Mouse (Mus musculus): ENCODE data around the gene Abcg2. TPM values are rescaled to one million over a fixed set of nuclear protein-coding genes. Genes with fewer than 3 reads are reported as not detected.

Gene Abcg2
- total RNA-seq, 2 experiments from 2014 or later: 19.8 to 23.8 TPM

DNA sequence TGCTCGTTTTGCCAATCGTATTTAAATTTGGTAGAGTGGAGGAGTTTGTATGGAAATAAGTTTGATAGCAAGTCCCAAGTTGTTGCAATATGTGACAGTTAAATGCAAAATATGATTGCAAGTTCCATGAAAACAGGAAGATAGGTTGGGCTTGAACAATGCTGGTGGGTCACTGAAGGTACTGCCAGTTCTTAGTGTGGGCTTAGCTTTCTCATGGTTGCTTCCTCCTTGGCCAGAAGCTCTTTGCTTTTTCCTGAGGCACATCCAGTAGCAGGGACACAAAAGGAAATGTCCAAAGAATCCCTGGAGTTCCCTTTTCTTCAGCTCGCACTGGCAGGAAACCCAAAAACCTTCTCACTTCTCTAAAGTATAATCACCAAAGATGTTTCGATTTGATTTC, 22.3 kb downstream of the Abcg2 start:
- TF ChIP-seq CTCF (conservative IDR thresholded peaks at IDR 0.05): no peak
- peak overlapping the region; percentile 46; the same call in 1 of the 2 replicates for H3K27ac ChIP-seq
- no peak for DNase-seq (ENCODE audit: low spot score in 2 of 2)
- H3K4me3 ChIP-seq: no peak overlapping the region

DNA sequence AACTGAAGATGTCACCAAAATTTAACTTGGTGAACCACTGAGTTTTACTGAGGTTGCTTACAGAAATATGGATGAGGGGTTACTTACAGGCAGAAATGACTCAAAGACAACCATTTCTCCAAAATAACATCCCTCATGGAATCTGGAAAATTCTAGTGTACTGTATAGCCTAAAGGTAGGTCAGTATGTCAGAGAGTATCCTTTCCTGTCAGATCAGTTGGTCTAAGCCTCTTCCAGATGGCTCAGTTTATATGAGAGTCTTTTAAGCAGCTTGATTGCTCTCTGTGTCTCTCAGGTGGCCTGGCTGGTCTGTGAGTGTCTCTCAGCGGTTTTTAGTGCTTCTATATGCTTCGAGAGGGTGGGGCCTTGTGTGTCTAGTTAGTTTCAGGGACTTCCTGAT, 24.1 kb downstream of the Abcg2 start:
- no peak overlapping the region for H3K4me3 ChIP-seq
- TF ChIP-seq CTCF (conservative IDR thresholded peaks at IDR 0.05): no peak
- no peak for DNase-seq (ENCODE audit: low spot score in 2 of 2)
- H3K27ac ChIP-seq: no peak overlapping the region

DNA sequence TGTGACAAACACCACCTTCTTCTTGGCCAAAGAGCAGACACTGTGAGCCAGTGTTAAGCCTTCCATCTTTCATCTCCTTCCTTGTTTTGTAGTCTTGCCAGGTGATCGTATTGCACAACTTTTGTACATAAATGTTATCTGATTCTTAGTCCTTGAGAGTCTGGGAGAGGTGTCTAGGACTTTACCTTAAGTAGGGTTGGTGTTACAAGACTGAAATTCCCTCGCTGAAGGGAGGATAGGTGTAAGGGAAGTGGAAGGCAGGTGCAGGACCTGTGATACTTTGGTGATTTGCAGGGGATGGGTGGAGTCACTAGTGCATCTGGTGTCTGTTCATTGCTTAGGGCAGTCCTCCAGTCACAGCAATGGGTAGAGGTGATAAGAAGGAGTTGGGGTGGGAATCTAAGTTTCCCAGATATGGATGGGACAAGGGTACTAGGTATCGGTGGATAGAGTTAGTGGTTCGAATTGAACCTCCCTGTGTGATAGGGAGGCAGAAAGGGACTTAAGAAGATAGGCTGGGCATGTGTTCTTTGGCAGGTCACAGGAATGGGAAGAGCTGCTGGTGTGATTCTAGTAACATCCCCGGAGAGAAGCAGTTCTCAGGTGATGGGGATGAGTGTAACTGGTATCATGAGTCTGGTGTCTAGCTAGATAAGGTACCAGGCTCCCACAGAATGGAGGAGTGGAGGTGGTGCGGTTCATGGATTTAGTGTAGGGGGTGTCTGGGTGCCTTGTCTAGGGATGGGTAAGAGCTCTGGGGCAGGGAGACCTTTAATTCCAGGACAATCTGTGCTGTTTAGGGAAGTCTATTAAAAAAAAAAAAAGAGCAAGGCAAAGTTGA, 25.8 kb downstream of the Abcg2 start:
- no peak overlapping the region for H3K27ac ChIP-seq
- no peak for TF ChIP-seq CTCF (conservative IDR thresholded peaks at IDR 0.05)
- no peak for DNase-seq (ENCODE audit: low spot score in 2 of 2)
- no peak overlapping the region for H3K4me3 ChIP-seq

DNA sequence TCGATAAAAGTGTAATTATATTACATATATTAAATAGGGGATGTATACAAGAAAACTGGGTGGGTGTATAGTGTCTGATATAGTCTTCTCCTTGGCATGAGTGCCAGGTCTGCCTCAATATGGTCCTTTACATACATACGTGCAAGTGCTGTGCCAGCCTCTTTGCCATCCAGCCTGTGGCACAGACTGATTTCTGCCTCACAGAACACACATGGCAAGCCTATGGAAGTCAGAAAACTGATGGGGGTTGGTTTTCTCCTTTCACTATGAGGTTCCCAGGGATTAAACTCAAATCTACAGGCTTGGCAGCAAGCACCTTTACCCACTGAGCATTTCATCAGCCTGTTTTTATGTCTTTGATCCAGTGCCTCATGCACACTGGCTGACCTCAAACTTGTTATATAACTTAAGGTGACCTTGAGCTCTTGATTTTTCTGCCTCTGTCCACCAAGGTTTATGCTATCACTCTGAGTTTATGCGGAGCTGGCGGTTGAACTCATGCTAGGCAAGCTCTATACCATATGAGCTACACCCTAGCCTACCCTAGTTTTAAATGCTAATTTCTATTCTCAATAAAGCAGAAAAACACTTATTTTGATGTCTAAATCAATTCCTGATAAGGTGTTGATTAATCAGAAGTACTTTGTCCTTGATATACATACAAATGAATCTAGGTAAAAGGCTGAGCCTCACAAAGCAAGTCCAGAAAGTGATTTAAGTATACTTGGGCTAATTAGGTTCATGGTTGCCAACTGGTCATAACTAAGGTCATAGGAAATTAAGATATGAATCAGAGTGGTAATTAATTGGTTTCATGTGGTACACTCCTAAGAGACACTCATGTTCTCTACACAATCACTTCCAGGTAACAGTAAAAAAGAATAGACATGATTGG, 26.7 kb downstream of the Abcg2 start:
- Histone ChIP-seq H3K27ac (no peak overlapping the region), H3K4me3 (no peak overlapping the region)
- TF ChIP-seq CTCF (conservative IDR thresholded peaks at IDR 0.05): no peak
- DNase-seq (ENCODE audit: low spot score in 2 of 2): no peak

DNA sequence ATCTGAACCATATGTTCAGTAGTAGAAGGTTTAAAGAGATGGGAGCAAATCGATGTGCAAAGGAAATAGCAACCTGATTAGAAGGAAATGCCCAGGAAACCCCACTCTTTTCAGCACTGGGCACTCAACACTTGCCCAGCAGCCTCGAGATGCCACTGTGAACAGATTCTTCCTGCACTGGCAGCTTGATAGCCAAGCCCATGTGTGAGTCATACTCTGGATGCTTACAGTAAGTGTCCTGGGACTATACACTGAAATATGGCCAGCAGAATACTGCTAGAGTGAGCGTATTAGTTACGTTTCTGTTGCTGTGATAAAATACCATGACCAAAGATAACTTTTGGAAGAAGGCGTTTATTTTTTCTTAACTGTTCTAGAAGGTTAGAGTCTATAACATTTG, 39.8 kb downstream of the Abcg2 start:
- no peak overlapping the region for H3K4me3 ChIP-seq
- DNase-seq (ENCODE audit: low spot score in 2 of 2): no peak
- H3K27ac ChIP-seq: peak overlapping the region; percentile 12
- no peak for TF ChIP-seq CTCF (conservative IDR thresholded peaks at IDR 0.05)

DNA sequence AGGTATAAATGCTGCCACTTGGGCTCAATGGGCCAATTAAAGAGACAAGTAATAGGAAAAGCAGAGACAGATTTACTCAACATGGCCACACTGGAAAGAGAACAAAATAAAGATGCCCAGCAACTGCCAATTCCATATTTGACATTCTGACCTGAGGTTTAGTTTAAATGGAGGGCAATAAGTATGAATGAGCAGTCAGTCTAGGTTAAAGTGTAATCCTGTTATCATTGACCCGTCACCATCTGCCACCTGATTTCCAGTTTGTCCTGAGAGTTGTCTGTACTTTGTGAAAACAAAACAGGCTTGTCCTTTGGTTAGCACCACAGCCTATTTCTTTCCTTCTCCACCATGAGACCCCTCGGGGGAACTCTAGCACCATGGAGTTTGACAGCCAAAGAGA, 44.9 kb downstream of the Abcg2 start:
- no peak for DNase-seq (ENCODE audit: low spot score in 2 of 2)
- H3K27ac ChIP-seq: no peak overlapping the region
- no peak for TF ChIP-seq CTCF (conservative IDR thresholded peaks at IDR 0.05)
- H3K4me3 ChIP-seq: no peak overlapping the region

DNA sequence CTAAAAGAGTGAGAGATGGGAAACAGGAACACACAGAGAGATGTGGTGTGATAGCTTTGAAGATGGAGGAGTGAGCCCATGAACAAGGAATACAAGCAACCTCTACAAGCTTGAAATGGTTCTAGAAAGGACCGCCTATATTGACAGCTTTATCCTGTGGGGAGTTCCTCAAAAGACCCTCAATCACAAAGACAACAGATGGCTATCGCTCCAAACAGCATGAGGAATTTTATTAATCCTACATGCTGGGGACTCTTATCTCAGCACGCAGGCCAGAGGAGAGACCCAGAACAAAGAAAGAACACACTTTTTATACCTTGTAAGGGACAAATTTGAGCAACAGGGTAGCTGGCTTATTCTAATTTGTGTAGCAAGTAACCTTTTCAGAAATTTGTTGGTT, 48.1 kb downstream of the Abcg2 start:
- H3K4me3 ChIP-seq: no peak overlapping the region
- no peak for DNase-seq (ENCODE audit: low spot score in 2 of 2)
- TF ChIP-seq CTCF (conservative IDR thresholded peaks at IDR 0.05): no peak
- H3K27ac ChIP-seq: no peak overlapping the region

DNA sequence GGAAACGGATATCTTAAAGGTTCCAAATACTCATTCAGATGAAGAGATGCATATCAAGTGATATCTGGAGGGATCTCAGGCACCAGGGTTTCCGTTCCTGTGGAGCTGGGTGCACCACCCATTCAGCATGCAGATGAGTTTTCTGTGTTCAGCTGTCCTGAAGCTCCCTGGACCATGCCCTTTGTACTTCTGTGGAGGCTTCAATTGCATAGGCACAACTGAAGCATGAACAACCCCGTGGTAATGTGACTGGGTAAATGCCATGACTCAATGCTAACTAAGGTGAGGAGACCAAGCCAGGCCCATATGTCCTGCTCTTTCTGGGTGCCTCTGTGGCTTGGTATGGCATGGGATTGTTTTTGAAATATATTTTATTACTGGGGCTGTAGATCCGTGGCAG, 49.4 kb downstream of the Abcg2 start:
- DNase-seq (ENCODE audit: low spot score in 2 of 2): no peak
- TF ChIP-seq CTCF (conservative IDR thresholded peaks at IDR 0.05): no peak
- H3K27ac ChIP-seq: no peak overlapping the region
- H3K4me3 ChIP-seq: no peak overlapping the region

DNA sequence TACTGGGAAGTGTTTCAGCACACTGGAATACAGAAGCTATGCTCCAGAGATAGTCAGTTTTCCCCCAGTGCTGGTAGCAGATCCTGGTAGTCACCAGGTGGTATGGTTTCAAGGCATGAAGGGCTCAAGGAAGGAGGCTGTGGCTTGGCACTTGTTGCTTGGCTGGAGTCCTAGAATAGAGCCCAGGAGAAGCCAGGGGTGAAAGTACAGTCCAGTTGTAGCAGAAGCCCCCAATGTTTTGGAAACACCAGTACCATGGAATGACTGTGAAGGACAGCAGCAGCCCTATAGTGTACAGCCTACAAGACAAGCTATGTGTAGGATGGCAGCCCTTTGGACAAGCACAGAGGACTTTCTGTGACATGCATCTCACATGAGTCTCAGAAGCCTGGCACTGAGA, 54.2 kb downstream of the Abcg2 start:
- TF ChIP-seq CTCF (conservative IDR thresholded peaks at IDR 0.05): no peak
- DNase-seq (ENCODE audit: low spot score in 2 of 2): no peak

DNA sequence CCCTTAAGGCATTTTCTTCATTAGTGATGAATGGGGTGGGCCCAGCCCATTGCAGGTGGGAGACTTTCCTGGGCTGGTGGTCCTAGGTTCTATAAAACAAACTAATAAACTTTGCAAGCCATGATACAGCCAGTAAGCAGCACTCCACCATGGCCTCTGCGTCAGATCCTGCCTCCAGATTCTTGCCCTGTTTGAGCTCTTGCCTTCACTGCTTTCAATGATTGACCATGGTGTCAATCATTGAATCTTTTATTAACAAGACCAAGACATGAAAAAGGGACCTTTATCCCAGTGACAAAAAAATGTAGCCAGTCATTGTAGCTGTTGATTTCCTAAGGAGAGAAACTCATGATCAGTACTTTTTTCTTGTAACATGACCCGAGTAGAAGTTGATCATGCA, 55.1 kb downstream of the Abcg2 start:
- DNase-seq (ENCODE audit: low spot score in 2 of 2): no peak
- H3K27ac ChIP-seq: no peak overlapping the region
- no peak overlapping the region for H3K4me3 ChIP-seq
- TF ChIP-seq CTCF (conservative IDR thresholded peaks at IDR 0.05): no peak

More for the DNA sequence above, 54.2 kb downstream of the Abcg2 start:
- Histone ChIP-seq H3K27ac (no peak overlapping the region), H3K4me3 (no peak overlapping the region)

DNA sequence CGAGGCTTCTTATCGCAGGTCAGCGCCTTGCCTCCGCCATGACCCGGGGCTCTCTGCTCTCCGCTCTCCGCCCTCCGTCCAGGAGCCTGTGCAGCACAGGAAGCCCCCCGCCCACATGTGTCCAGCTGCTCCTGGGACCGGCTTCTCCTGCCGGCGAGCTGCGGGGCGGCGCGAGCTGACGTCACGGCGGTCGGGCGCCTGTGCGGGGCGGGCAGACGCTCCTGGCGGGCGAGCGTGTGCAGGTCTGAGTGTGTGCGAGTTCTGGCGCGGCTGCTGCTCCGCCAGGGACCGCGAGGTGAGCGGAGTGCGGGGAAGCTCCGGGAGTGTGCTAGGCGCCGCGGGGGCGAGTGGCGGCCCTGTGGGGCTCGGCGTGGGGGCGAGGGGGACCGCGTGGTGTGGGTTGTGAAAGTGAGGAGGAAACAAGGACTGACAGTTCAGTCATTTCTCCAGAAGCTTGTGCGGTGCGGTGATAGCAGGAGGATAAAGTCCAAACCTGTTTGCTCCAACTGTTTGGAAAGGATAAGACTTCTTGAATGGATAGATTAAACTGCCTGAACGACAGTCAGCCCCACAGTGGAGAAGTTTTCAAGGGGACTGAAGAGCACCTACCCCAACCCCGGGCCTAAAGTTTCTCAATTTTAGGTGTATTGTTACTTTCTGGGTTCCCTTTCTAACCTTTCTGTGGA, 56.2 kb downstream of the Abcg2 start:
- H3K27ac ChIP-seq: peak overlapping the region; percentile 85
- DNase-seq (ENCODE audit: low spot score in 2 of 2): peak; percentile 46 to 60
- peak overlapping the region; percentile 72 for H3K4me3 ChIP-seq
- peak; percentile 56 for TF ChIP-seq CTCF (conservative IDR thresholded peaks at IDR 0.05)

DNA sequence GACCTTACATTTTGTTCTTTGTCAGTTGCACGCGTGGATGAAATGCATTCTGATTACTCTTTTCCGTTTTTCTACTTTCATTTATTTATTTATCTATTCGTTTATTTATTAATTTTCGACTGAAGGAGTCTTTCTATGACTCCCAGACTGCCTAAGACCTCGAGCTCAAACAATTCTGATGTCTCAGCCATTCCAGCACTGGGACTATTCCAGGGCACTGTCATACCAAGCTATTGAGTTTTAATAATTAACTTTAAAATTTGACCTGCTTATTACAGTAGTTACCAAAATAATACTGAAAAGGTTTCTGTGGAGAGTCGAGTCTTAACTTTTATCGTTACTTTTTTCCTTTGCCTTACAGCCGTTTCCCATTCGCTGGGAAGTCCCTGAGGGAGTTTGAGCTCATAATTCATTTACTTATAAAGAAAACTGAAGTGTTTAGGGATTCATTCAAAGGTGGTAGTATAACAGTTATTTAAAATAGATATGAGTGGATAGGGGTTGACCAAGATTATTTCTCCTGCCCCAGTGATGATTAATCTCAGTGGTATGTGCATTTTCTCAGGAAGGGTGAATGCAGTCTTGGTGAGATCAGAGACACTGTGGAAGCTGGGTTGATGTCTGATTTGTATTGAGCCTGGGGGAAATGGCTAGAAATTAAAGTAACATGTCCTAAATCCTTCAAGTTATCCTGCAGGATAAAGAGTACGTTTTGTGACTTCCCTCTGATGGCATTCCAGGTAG, 56.9 kb downstream of the Abcg2 start:
- peak overlapping the region; percentile 85 for H3K27ac ChIP-seq
- H3K4me3 ChIP-seq: peak overlapping the region; percentile 72

More for the DNA sequence above, 56.9 kb downstream of the Abcg2 start:
- no peak for TF ChIP-seq CTCF (conservative IDR thresholded peaks at IDR 0.05)
- no peak for DNase-seq (ENCODE audit: low spot score in 2 of 2)

Data from layer of hippocampus, adult 2 months (tissue).